Comparison of ENCODE assay signal across 8 mouse cellular contexts in genomic region chr7:79594854-79595253, GRCm38 (mm10). TPM values are rescaled to one million over a fixed set of nuclear protein-coding genes. Genes with fewer than 3 reads are reported as not detected.
DNase-seq lines count a peak whose midpoint lies in the region; ATAC-seq and TF ChIP-seq lines count a peak whose summit lies in the region.

No protein-coding gene starts in this region.

- no peak for TF ChIP-seq POLR2A in testis, adult 2 months (IDR thresholded peaks at IDR 0.05; ENCODE audit: control insufficient read depth, low read depth, low read length)

- no peaks in the 10 kb centered on the region for H3K36me3 ChIP-seq in testis, adult 2 months (ENCODE audit: control insufficient read depth, insufficient read depth, low read length)

- no peak overlapping the region for H3K27ac ChIP-seq in testis, adult 2 months (ENCODE audit: control insufficient read depth, insufficient read depth, low read depth, low read length)

- TF ChIP-seq CTCF in testis, adult 2 months (IDR thresholded peaks at IDR 0.05; ENCODE audit: control insufficient read depth, insufficient read depth, insufficient replicate concordance, low read depth, low read length) = peak; percentile 92

- no peak overlapping the region for H3K4me3 ChIP-seq in testis, adult 2 months (ENCODE audit: control insufficient read depth, low read depth, low read length)

- peaks cover 10% of the 10 kb centered on the region for H3K4me1 ChIP-seq in testis, adult 2 months (ENCODE audit: control insufficient read depth, insufficient read depth, low read length)

- peak; percentile 58 for ATAC-seq in inflammation-experienced regulatory T-cells, adult 6 months

- no peak for DNase-seq in testis, postnatal 14 days (ENCODE audit: low spot score)
- peak; percentile 75 for DNase-seq in cerebellum, adult 8-10 months
- DNase-seq in forelimb bud, embryonic 11.5 days (ENCODE audit: low read depth, low spot score) = peak; percentile 84
- peak; percentile 62 for DNase-seq in left cerebral cortex, adult 11 months (ENCODE audit: low spot score)
- DNase-seq in mesoderm, embryonic 11.5 days (ENCODE audit: low read depth, low spot score) = peak; percentile 90
- DNase-seq in right cerebral cortex, postnatal 4 days = peak; percentile 84

- no peaks in the 10 kb centered on the region for H3K27me3 ChIP-seq in testis, adult 2 months (ENCODE audit: control insufficient read depth, insufficient read depth, low read length)

RNA-seq across cellular contexts. Expression of gene Rhcg, which starts 22.6 kb away (rescaled TPM):
- 43.5 and 44.2 TPM in 2 replicates for polyA plus RNA-seq in testis, adult 2 months (2012; rRNA removed)
- polyA plus RNA-seq in inflammation-experienced regulatory T-cells, adult 6 months (2017; shearing (Covaris generic)) = not detected

Comparison
In these comparisons a context has a peak if more than half of its experiments do, and no peak if none do; other contexts are left out.
1. RNA of gene Rhcg, which starts 22.6 kb away (polyA plus RNA-seq): 43.5 to 44.2 TPM in testis, adult 2 months; not detected in inflammation-experienced regulatory T-cells, adult 6 months; every median in the first group is over 10 times any median in the second.